Mouse (Mus musculus) kidney, embryonic 15.5 days (tissue): ENCODE data around the gene Zfp518a. TPM values are rescaled to one million over a fixed set of nuclear protein-coding genes. Genes with fewer than 3 reads are reported as not detected.

ENCODE experiments used
- ATAC-seq: fragments of 200-750 bp; cut with Nextera tagmentation; replicated peaks from 2 replicates; pipeline ENCODE4 v1.8.0; 2017; ENCODE audit warnings: moderate TSS enrichment; ENCODE audit not compliant: low FRiP score
- H3K27ac ChIP-seq: fragments of 300-500 bp; sonication (generic); 2 replicates; pipeline ENCODE4 v1.5.1; 2015; ENCODE audit warnings: mild to moderate bottlenecking, inconsistent platforms
- H3K27me3 ChIP-seq: fragments of 300-500 bp; sonication (generic); 2 replicates; pipeline ENCODE4 v1.6.1; 2015; ENCODE audit warnings: inconsistent platforms
- H3K36me3 ChIP-seq: fragments of 300-500 bp; sonication (generic); 2 replicates; pipeline ENCODE4 v1.6.1; 2015; ENCODE audit warnings: inconsistent platforms
- H3K4me1 ChIP-seq: fragments of 300-500 bp; sonication (generic); 2 replicates; pipeline ENCODE4 v1.6.1; 2015; ENCODE audit warnings: inconsistent platforms
- H3K4me2 ChIP-seq: fragments of 300-500 bp; sonication (generic); 2 replicates; pipeline ENCODE4 v1.6.1; 2015; ENCODE audit warnings: moderate library complexity, mild to moderate bottlenecking, inconsistent platforms
- H3K4me3 ChIP-seq: fragments of 300-500 bp; sonication (generic); replicated peaks from 2 replicates; pipeline ENCODE4 v1.5.1; 2015; ENCODE audit warnings: mild to moderate bottlenecking, inconsistent platforms
- H3K9ac ChIP-seq: fragments of 300-500 bp; sonication (generic); 2 replicates; pipeline ENCODE4 v1.6.1; 2015; ENCODE audit warnings: mild to moderate bottlenecking, inconsistent platforms
- H3K9me3 ChIP-seq: fragments of 300-500 bp; sonication (generic); replicated peaks from 2 replicates; pipeline ENCODE4 v1.6.1; 2016; ENCODE audit warnings: inconsistent platforms
- WGBS: fragments of 180-500 bp; shearing (Covaris S2); methylation state at CpG from one replicate; pipeline ENCODE4 v1.1.7; 2015; ENCODE audit warnings: mixed read lengths; 5-methylcytosine and 5-hydroxymethylcytosine counted together
- polyA plus RNA-seq: library from polyadenylated mRNA; unstranded; fragments of >200 nt; fragmentation: Nextera tagmentation; extraction: Ambion mirVana; gene quantifications from 2 replicates; pipeline ENCODE4 v1.2.1, GENCODE M21; 2015

The Zfp518a gene
- 11.6 and 12.4 TPM in 2 replicates for polyA plus RNA-seq

DNA sequence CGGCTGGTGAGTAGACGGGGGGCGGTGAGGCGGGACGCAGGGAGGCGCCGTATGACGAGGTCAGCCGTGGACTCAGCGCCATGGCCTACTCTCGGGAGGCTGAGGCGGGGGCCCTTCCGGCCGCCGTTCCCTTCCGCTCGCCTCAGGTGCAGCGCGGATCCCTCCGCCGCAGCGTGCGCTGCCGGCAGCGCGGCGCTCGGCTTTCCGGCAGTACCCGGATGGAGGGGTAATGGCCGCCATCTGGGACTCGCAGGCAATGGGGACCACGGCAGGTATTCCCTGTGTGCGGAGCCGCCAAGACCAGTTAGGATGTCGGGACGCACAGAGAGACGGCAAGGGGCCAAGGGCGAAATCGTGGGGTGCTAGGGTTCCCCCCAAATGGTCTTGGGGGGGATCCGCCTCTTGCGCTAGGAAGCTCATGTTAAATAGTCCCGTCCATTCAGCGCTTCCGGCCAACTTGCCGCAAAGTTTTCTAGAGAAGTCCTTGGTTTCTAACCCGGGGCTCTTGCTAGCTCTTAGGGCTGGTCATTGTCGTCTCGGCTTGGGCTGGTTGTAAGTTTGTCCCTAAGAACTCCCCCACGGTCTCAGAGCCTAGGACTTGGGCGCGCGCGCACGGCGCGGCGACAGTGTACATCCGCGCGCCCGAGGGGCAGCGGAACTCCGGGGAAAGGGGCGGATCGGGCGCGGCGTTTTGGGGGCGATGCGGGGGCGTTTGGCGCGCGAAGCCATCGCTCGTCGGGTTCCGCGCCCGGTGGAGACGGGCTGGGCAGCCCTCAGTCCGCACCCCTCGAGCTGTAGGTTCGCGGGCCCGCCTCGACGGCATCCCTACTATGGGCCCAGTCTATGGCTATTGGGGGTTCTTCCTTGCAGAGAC, at the start of gene Zfp518a:
Zfp518a (plus strand) TSS at position 187 of the 874 bp plus-strand sequence.
- Histone ChIP-seq H3K36me3 (no peaks in the 10 kb centered on the region), H3K4me1 (0 out of 2 replicates have a peak, but pooled peaks cover 6% of the 10 kb centered on the region), H3K9ac (peak within 1 kb of the TSS; percentile 62), H3K27ac (peak within 1 kb of the TSS; percentile 96), H3K4me3 (peak within 1 kb of the TSS; percentile 73), H3K4me2 (peak within 1 kb of the TSS; percentile 66), H3K9me3 (peaks cover 7% of the 10 kb centered on the region), H3K27me3 (peaks cover 28% of the 10 kb centered on the region)
- ATAC-seq = peak; percentile 93
- WGBS = under 1% methylated on average over 89 of the region's 89 CpGs

DNA sequence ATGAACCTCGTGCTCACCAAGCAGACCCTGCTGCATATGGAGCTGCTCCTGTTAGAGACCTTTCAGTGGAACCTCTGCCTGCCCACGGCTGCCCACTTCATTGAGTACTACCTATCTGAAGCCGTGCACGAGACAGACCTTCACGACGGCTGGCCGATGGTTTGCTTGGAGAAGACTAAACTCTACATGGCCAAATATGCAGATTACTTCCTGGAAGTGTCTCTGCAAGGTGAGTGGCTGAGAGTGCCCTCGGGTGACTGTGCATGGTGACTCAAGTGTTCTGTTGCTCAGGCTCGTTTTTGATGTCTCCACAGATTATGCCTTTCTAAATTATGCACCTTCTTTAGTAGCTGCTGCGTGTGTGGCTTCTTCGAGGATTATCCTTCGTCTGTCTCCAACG, 49.8 kb upstream of the Zfp518a start:
- no peak overlapping the region for H3K9ac ChIP-seq
- peaks cover 85% of the 10 kb centered on the region for H3K36me3 ChIP-seq
- WGBS = 93% methylated on average over 13 of the region's 13 CpGs
- H3K4me1 ChIP-seq = no peaks in the 10 kb centered on the region
- H3K27ac ChIP-seq = no peak overlapping the region
- H3K27me3 ChIP-seq = no peaks in the 10 kb centered on the region
- no peak overlapping the region for H3K4me2 ChIP-seq
- ATAC-seq = no peak
- H3K9me3 ChIP-seq = no peaks in the 10 kb centered on the region
- H3K4me3 ChIP-seq = no peak overlapping the region

DNA sequence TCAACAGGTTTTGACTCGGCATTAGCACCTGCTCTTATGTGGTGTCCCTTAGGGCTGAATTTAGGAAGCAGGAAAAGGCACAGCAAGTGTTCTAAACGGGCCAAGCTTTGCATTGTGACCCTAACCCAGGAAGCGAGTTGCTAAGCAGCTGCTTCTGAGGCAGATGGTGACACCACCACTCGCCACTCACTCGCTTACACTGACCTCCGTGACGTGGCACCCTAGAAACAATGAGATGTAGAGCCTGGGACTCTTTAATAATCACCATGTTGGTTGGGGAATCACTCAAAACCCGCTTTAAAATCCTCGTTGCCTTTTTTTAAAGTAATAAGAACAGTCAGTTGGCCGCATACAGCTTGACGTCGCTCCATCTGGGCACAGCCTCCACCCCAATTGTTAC, 45.1 kb upstream of the Zfp518a start:
- H3K4me1 ChIP-seq = no peaks in the 10 kb centered on the region
- no peak overlapping the region for H3K27ac ChIP-seq
- H3K9ac ChIP-seq = no peak overlapping the region
- H3K9me3 ChIP-seq = no peaks in the 10 kb centered on the region
- ATAC-seq = no peak
- H3K4me2 ChIP-seq = no peak overlapping the region
- no peak overlapping the region for H3K4me3 ChIP-seq
- WGBS = 86% methylated on average over 12 of the region's 12 CpGs
- peaks cover 57% of the 10 kb centered on the region for H3K36me3 ChIP-seq
- H3K27me3 ChIP-seq = no peaks in the 10 kb centered on the region

DNA sequence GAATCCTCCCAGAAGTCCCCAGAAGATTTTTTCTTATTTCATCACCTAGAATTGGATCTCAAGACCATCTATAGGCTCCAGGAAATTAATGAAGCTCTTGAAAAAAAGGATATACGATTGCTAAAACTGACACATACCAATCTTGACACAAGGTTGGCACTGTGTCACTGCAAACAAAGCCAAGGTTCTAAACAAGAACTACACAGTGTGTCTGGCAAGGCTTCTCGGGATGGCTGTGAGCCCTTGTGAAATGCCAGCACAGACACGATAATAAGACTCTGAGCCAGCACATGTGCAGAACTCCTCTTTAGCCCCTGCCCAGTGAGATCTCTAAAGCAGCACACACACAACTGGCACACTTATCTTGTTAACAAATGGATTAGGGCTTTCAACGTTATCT, 35.0 kb upstream of the Zfp518a start:
- Histone ChIP-seq H3K27ac (no peak overlapping the region), H3K4me3 (no peak overlapping the region), H3K9ac (no peak overlapping the region), H3K4me1 (no peaks in the 10 kb centered on the region), H3K4me2 (no peak overlapping the region), H3K27me3 (peaks cover 24% of the 10 kb centered on the region; the same call in 1 of the 2 replicates), H3K9me3 (no peaks in the 10 kb centered on the region), H3K36me3 (no peaks in the 10 kb centered on the region)
- no peak for ATAC-seq
- WGBS = 73% methylated on average over 4 of the region's 4 CpGs

DNA sequence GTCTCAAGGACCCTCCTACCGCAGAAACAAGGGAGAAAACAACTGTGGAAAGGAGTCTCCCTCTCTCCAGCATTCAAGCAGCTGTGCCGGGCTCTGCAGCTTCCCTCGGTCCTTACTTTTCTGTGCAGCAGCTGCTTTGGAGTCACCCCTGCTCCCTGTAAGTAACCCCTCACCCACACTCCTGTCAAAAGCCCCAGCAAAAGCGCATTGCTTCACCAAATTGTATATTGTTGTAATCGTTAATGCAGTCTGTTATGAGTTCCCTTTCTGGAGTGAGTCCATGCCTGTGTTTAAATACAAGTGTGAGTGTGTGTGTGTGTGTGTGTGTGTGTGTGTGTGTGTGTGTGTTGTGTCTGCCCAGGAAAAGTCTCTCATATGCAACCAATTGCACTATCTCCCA, 26.2 kb upstream of the Zfp518a start:
- H3K9ac ChIP-seq = no peak overlapping the region
- 0 out of 2 replicates have a peak, but pooled peaks cover 5% of the 10 kb centered on the region for H3K4me1 ChIP-seq
- no peak overlapping the region for H3K27ac ChIP-seq
- ATAC-seq = no peak
- H3K4me2 ChIP-seq = no peak overlapping the region
- H3K36me3 ChIP-seq = no peaks in the 10 kb centered on the region
- 33% methylated on average over 5 of the region's 5 CpGs for WGBS
- H3K27me3 ChIP-seq = peaks cover 37% of the 10 kb centered on the region
- no peak overlapping the region for H3K4me3 ChIP-seq
- H3K9me3 ChIP-seq = no peaks in the 10 kb centered on the region

DNA sequence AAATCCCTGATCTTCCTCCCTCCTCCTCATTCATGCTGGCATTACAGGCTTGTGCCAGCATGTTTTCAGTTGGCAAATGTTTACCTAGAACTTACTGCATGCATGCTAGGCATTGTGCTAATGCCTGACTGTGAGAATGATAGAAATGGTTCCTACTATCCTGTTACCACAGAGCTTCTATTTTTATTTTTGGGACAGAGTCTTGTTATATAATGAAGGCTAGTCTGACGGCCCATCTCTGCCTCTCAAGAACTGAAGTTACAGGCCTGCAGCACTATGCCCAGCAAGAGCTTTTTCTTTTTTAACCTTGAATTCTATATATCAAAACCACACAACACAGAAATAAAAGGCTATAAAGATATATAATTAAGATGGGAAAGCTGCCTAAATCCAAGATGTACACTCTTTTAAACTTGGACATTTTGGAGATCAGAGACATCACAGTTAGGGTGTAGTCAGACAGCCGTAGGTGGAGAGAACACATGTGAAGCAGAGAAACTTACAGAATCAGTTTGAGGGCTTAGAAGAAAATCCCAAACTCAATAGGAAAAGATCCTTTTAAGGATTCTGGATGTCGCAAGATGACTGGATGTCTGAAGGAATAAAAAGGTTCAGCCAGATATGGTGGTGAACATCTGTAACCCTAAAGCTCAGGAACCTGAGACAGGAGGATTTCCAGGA, 24.9 kb upstream of the Zfp518a start:
- Histone ChIP-seq H3K4me3 (no peak overlapping the region), H3K4me2 (no peak overlapping the region), H3K36me3 (no peaks in the 10 kb centered on the region), H3K27ac (no peak overlapping the region), H3K9me3 (no peaks in the 10 kb centered on the region), H3K27me3 (peaks cover 37% of the 10 kb centered on the region), H3K9ac (no peak overlapping the region), H3K4me1 (0 out of 2 replicates have a peak, but pooled peaks cover 10% of the 10 kb centered on the region)
- WGBS = 93% methylated on average over 3 of the region's 3 CpGs
- no peak for ATAC-seq

DNA sequence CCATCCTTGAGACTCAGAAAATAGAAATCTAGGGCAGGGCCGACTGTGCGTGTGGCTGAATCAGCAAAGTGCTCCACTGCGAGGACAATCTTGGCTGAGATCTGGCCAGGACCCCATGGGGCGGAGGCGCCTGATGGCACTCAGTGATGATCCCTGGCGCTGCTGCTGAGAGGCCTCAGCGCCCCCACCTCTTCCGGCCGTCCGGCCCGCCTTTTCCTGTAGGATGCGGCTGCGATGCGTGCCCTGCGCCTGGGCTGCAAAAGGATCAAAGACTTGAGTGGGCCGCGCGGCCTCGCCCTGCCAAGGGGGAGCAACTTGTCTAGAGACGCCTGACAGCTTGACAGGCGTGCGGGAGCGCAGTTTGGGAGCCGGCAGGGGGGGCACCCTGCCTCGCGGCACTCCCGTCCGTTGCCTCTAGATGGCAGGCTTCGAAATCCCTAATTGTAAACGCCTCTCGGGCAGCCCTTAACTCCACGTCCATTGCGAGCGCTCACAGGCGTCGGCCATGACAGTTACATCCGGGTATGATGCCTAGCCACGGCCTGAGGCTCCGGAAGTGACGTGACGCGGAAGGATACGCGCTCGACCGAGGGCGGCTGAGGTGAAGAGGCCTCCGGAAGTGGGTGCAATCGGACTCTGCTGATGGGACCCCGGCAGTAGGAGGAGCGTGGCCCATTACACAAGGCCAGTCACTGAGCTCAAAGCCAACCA, 21.4 kb upstream of the Zfp518a start:
- 0 out of 2 replicates have a peak overlapping the region, but pooled peaks have one; percentile 44 for H3K9ac ChIP-seq
- 2% methylated on average over 51 of the region's 51 CpGs for WGBS
- ATAC-seq = peak; percentile 98

DNA sequence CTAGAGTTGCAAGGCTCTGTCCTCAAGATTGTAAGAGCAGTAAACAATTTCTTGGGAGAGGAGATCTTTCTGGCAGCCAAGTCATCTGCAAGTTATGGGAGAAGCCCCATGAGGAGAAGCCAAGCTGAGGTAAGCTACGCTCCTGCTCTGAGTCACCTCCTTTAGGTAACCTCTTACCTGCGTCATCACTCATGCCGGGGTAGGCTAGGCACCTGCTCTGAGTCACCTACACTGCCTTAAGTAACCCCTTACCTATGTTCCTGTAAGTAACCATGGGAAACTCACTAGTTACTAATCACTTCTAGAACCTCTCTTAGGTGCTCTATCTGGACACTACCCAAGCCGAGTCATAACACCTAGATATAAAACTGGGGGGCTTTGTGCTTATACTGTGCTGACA, 12.8 kb upstream of the Zfp518a start:
- no peak overlapping the region for H3K4me3 ChIP-seq
- no peak for ATAC-seq
- H3K9ac ChIP-seq = no peak overlapping the region
- no peak overlapping the region for H3K27ac ChIP-seq
- H3K4me1 ChIP-seq = no peaks in the 10 kb centered on the region
- no peaks in the 10 kb centered on the region for H3K36me3 ChIP-seq
- WGBS = 90% methylated on average over 4 of the region's 4 CpGs
- no peak overlapping the region for H3K4me2 ChIP-seq
- no peaks in the 10 kb centered on the region for H3K9me3 ChIP-seq
- peaks cover 87% of the 10 kb centered on the region for H3K27me3 ChIP-seq

More for the DNA sequence above, 21.4 kb upstream of the Zfp518a start:
- peak overlapping the region; percentile 60 for H3K4me3 ChIP-seq
- H3K4me1 ChIP-seq = 0 out of 2 replicates have a peak, but pooled peaks cover 10% of the 10 kb centered on the region
- peaks cover 56% of the 10 kb centered on the region for H3K27me3 ChIP-seq
- no peaks in the 10 kb centered on the region for H3K36me3 ChIP-seq
- H3K9me3 ChIP-seq = no peaks in the 10 kb centered on the region
- H3K4me2 ChIP-seq = peak overlapping the region; percentile 89
- peak overlapping the region; percentile 84 for H3K27ac ChIP-seq

DNA sequence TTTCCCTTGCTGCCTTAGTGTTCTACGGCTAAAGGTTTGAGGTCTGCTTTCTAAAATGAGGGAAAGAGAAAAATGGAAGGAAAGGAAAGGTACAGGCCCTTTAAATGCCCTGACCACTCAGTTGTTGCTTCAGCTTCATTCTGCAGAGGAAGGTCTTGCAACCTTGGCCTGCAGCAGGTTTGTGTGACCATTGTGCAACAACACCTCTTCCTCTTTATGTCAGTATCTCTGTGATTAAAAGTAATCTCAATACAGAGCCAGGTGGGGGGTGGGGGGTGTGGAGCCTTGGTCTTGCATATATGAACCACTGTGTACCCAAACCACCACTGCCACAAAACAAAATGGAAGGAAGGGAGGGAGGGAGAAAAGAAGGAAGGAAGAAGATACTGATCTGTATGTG, 5.6 kb upstream of the Zfp518a start:
- H3K4me3 ChIP-seq = no peak overlapping the region
- 100% methylated on average over 1 of the region's 1 CpGs for WGBS
- no peak overlapping the region for H3K9ac ChIP-seq
- H3K36me3 ChIP-seq = no peaks in the 10 kb centered on the region
- H3K27me3 ChIP-seq = peaks cover 69% of the 10 kb centered on the region
- no peak overlapping the region for H3K27ac ChIP-seq
- peaks cover 4% of the 10 kb centered on the region for H3K9me3 ChIP-seq
- H3K4me2 ChIP-seq = no peak overlapping the region
- H3K4me1 ChIP-seq = 0 out of 2 replicates have a peak, but pooled peaks cover under 1% of the 10 kb centered on the region
- no peak for ATAC-seq

DNA sequence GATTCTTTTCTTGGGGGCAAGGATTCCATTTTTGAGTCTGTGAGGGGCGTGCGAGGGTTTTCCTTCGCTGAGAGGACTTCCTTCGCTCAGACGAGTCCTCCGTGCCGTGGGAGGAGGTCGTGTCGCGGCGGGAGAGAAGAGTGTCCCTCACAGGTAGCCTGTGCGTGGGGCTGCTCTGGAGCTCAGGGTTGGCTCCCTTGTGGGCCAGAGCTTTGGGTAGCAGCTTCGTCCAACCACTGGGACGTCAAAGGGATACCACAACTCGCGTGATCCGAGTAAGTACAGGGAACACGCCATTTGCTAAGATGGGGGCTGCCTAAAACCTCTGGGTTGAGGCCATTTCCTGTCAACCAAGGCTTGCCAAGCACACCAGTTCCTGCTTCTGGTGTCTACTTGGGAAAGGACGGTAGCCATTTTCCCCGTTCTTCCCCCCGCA, 416 bp upstream of the Zfp518a start:
- Histone ChIP-seq H3K4me1 (0 out of 2 replicates have a peak, but pooled peaks cover 6% of the 10 kb centered on the region), H3K4me3 (peak overlapping the region; percentile 73), H3K27me3 (peaks cover 32% of the 10 kb centered on the region), H3K4me2 (peak overlapping the region; percentile 66), H3K27ac (peak overlapping the region; percentile 96), H3K9me3 (peaks cover 7% of the 10 kb centered on the region), H3K36me3 (no peaks in the 10 kb centered on the region), H3K9ac (peak overlapping the region; percentile 62)
- WGBS = 47% methylated on average over 21 of the region's 21 CpGs
- peak; percentile 52 for ATAC-seq

DNA sequence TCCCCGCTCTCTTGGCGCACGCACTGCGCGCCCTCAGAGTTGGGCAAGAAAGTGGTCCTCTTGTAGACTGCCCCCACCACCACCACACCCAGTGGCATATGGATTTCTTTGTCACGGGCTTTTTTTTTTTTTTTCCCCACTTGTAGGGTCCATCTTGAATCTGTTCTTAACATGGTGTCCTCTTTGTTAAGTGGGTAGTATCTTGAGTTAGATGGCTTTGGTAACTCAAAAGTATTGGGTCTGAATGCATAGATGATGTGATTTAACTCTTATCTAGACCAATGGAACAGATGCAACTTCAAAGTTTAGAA, 843 bp downstream of the Zfp518a start:
- Histone ChIP-seq H3K9ac (peak overlapping the region; percentile 62), H3K4me1 (0 out of 2 replicates have a peak, but pooled peaks cover 6% of the 10 kb centered on the region), H3K9me3 (peaks cover 7% of the 10 kb centered on the region), H3K4me3 (peak overlapping the region; percentile 73), H3K27ac (peak overlapping the region; percentile 96), H3K27me3 (peaks cover 24% of the 10 kb centered on the region), H3K36me3 (no peaks in the 10 kb centered on the region), H3K4me2 (peak overlapping the region; percentile 66)
- ATAC-seq = no peak
- WGBS = 3% methylated on average over 6 of the region's 6 CpGs
